Mouse (Mus musculus) cerebellum, adult 11-12 months (tissue): Measurements from ENCODE around the gene Prr12.
"Not testable (repeated sequence)": the region's sequence is repeated elsewhere in the genome, so short reads cannot be mapped to it uniquely, and the experiment has no call there.

Source experiments
- DNase-seq: peaks from one replicate; pipeline ENCODE4 v3.0.0; 2022

Prr12 gene

GRCm38 (mm10) chr7:45048923-45049657 is 3.6 kb downstream of the Prr12 start:
- DNase-seq, result peak; percentile 52

- peak; percentile 63 for DNase-seq
These were observed 4.4 kb downstream of the Prr12 start for GRCm38 (mm10) chr7:45048001-45048890.

- no peak for DNase-seq
These were observed 5.2 kb downstream of the Prr12 start for GRCm38 (mm10) chr7:45047491-45047890.

- no peak for DNase-seq
These were observed 5.8 kb downstream of the Prr12 start for GRCm38 (mm10) chr7:45046853-45047350.

- no peak for DNase-seq
These were observed 6.9 kb downstream of the Prr12 start for GRCm38 (mm10) chr7:45045741-45046140.

- no peak for DNase-seq
These were observed 9.4 kb downstream of the Prr12 start for GRCm38 (mm10) chr7:45043307-45043706.

GRCm38 (mm10) chr7:45040851-45041250 is 11.8 kb downstream of the Prr12 start:
- no peak for DNase-seq

- DNase-seq, result no peak
These were observed 14.3 kb downstream of the Prr12 start for GRCm38 (mm10) chr7:45038411-45038810.

- peak; percentile 20 for DNase-seq
These were observed 14.8 kb downstream of the Prr12 start for GRCm38 (mm10) chr7:45037720-45038361.

GRCm38 (mm10) chr7:45036702-45037101 is 16.0 kb downstream of the Prr12 start:
- no peak for DNase-seq

- DNase-seq, result no peak
These were observed 17.1 kb downstream of the Prr12 start for GRCm38 (mm10) chr7:45035631-45036030.

- DNase-seq, result no peak
These were observed 18.8 kb downstream of the Prr12 start for GRCm38 (mm10) chr7:45033722-45034359.

- DNase-seq, result no peak
These were observed 21.8 kb downstream of the Prr12 start for GRCm38 (mm10) chr7:45030857-45031256.

GRCm38 (mm10) chr7:45029995-45030394 is 22.7 kb downstream of the Prr12 start:
- DNase-seq, result no peak

GRCm38 (mm10) chr7:45028351-45028750 is 24.3 kb downstream of the Prr12 start:
- peak; percentile 14 for DNase-seq

- DNase-seq, result no peak
These were observed 24.9 kb downstream of the Prr12 start for GRCm38 (mm10) chr7:45027761-45028160.

GRCm38 (mm10) chr7:45026256-45026655 is 26.4 kb downstream of the Prr12 start:
- no peak for DNase-seq

GRCm38 (mm10) chr7:45025601-45026220 is 27.0 kb downstream of the Prr12 start:
- peak; percentile 32 for DNase-seq

GRCm38 (mm10) chr7:45024281-45025248 is 28.1 kb downstream of the Prr12 start:
- DNase-seq, result no peak

- DNase-seq, result not testable (repeated sequence)
These were observed 29.0 kb downstream of the Prr12 start for GRCm38 (mm10) chr7:45023711-45024110.

GRCm38 (mm10) chr7:45020225-45020624 is 32.5 kb downstream of the Prr12 start:
- DNase-seq, result peak; percentile 52
